Mouse (Mus musculus): ENCODE results near the gene Tjp1.

- TF ChIP-seq CTCF (IDR thresholded peaks at IDR 0.05; ENCODE audit: extremely low read depth, insufficient read depth, low read length) (no peak), POLR2A (IDR thresholded peaks at IDR 0.05; ENCODE audit: extremely low read depth, insufficient read depth, low read length) (no peak)
Measured at GRCm38 (mm10) chr7:65572731-65573130, 45.1 kb upstream of the Tjp1 start.
